Mouse (Mus musculus) CH12.LX (cell line): ENCODE measurements at regions not wholly inside any gene's neighbourhood (a gene's known extent, or its start where the extent isn't known, plus 50 kb on each side); places are given as distances from the start of the nearest gene placed in this dataset.

ENCODE experiments used
- DNase-seq: peaks from one replicate; pipeline ENCODE4 v3.0.0-alpha.2; 2013; ENCODE audit errors: extremely low read depth
- H3K27ac ChIP-seq: 2 replicates; pipeline ENCODE4 v1.5.1; 2012; ENCODE audit warnings: low read depth, mild to moderate bottlenecking, control low read depth, moderate library complexity; ENCODE audit not compliant: insufficient read depth
- H3K27me3 ChIP-seq: replicated peaks from 2 replicates; pipeline ENCODE3; 2012; ENCODE audit warnings: inconsistent platforms
- H3K36me3 ChIP-seq, 2 experiments: replicated peaks in 1 of 2; 2 replicates each; pipeline versions ENCODE3 to v1.6.1; 2012; ENCODE audit warnings: inconsistent platforms in 1 of 2, low read length in 1 of 2, mild to moderate bottlenecking in 1 of 2, mixed read lengths in 1 of 2, moderate library complexity in 1 of 2; ENCODE audit not compliant: control insufficient read depth in 1 of 2, insufficient read depth in 1 of 2
- H3K4me1 ChIP-seq, 2 experiments: 2 replicates each; pipeline ENCODE4 v1.6.1; 2012; ENCODE audit warnings: inconsistent platforms in 1 of 2, moderate library complexity in 1 of 2; ENCODE audit not compliant: insufficient read depth in 2 of 2, control insufficient read depth in 1 of 2
- H3K4me2 ChIP-seq: 2 replicates; pipeline ENCODE4 v1.6.1; 2012; ENCODE audit warnings: low read depth, mild to moderate bottlenecking, control low read depth; ENCODE audit not compliant: poor library complexity, insufficient read depth, severe bottlenecking
- H3K4me3 ChIP-seq, 3 experiments: fragments of 150-350 bp in 1 of 3; sonication (generic) in 1 of 3; replicated peaks in 1 of 3; 2 replicates each; pipeline versions ENCODE3 to v1.5.1; 2011 to 2012; ENCODE audit warnings: low read depth in 2 of 3, low read length in 2 of 3, mild to moderate bottlenecking in 2 of 3, moderate library complexity in 2 of 3, control low read depth in 1 of 3, improper control_type of control experiment in 1 of 3, inconsistent platforms in 1 of 3, mixed read lengths in 1 of 3; ENCODE audit not compliant: poor library complexity in 1 of 3
- H3K79me2 ChIP-seq: replicated peaks from 2 replicates; pipeline ENCODE4 v1.6.1; 2012; ENCODE audit warnings: mild to moderate bottlenecking, moderate library complexity; ENCODE audit not compliant: control insufficient read depth, poor library complexity, insufficient read depth, severe bottlenecking; ENCODE audit errors: extremely low read depth
- H3K9ac ChIP-seq: 2 replicates; pipeline ENCODE4 v1.6.1; 2012; ENCODE audit warnings: low read depth, mild to moderate bottlenecking, control low read depth, moderate library complexity; ENCODE audit not compliant: insufficient read depth
- H3K9me3 ChIP-seq: replicated peaks from 2 replicates; pipeline ENCODE3; 2012; ENCODE audit warnings: low read length, inconsistent platforms, mixed read lengths
- E2F4 ChIP-seq: IDR thresholded peaks from 2 replicates; pipeline ENCODE4 v1.6.1; 2011; ENCODE audit warnings: low read depth, low read length, improper control_type of control experiment; ENCODE audit not compliant: insufficient replicate concordance
- ELF1 ChIP-seq: IDR thresholded peaks from 2 replicates; pipeline ENCODE4 v1.6.1; 2014; ENCODE audit warnings: low read depth, mild to moderate bottlenecking, inconsistent platforms, low read length, improper control_type of control experiment
- GABPA ChIP-seq: IDR thresholded peaks from 2 replicates; pipeline ENCODE4 v1.6.1; 2012; ENCODE audit warnings: low read depth, low read length, improper control_type of control experiment, inconsistent platforms; ENCODE audit not compliant: insufficient replicate concordance
- KAT2A ChIP-seq: IDR thresholded peaks from 2 replicates; pipeline ENCODE4 v1.6.1; 2012; ENCODE audit warnings: low read length, improper control_type of control experiment, inconsistent platforms; ENCODE audit not compliant: insufficient replicate concordance
- MAFK ChIP-seq: IDR thresholded peaks from 2 replicates; pipeline ENCODE4 v1.6.1; 2011; ENCODE audit warnings: low read length, improper control_type of control experiment; ENCODE audit not compliant: insufficient replicate concordance
- MAX ChIP-seq: IDR thresholded peaks from 2 replicates; pipeline ENCODE4 v1.6.1; 2011; ENCODE audit warnings: low read length, improper control_type of control experiment
- MAZ ChIP-seq: IDR thresholded peaks from 2 replicates; pipeline ENCODE4 v1.6.1; 2012; ENCODE audit warnings: low read depth, mild to moderate bottlenecking, inconsistent platforms, low read length, improper control_type of control experiment, moderate library complexity
- MEF2A ChIP-seq: IDR thresholded peaks from 2 replicates; pipeline ENCODE4 v1.6.1; 2014; ENCODE audit warnings: low read depth, mild to moderate bottlenecking, inconsistent platforms, low read length, improper control_type of control experiment, borderline replicate concordance
- MXI1 ChIP-seq: IDR thresholded peaks from 2 replicates; pipeline ENCODE4 v1.6.1; 2011; ENCODE audit warnings: mild to moderate bottlenecking, low read depth, low read length, improper control_type of control experiment
- MYC ChIP-seq: IDR thresholded peaks from 2 replicates; pipeline ENCODE4 v1.6.1; 2011; ENCODE audit warnings: low read depth, mild to moderate bottlenecking, improper control_type of control experiment, low read length
- NELFE ChIP-seq: IDR thresholded peaks from 2 replicates; pipeline ENCODE4 v1.6.1; 2011; ENCODE audit warnings: low read depth, low read length, improper control_type of control experiment
- POLR2A ChIP-seq: IDR thresholded peaks from 2 replicates; pipeline ENCODE4 v1.6.1; 2011; ENCODE audit warnings: low read depth, mild to moderate bottlenecking, improper control_type of control experiment, low read length
- SIN3A ChIP-seq: IDR thresholded peaks from 2 replicates; pipeline ENCODE4 v1.6.1; 2012; ENCODE audit warnings: low read length, improper control_type of control experiment, inconsistent platforms
- TBP ChIP-seq: conservative IDR thresholded peaks from 2 replicates; pipeline ENCODE4 v1.6.1; 2011; ENCODE audit warnings: low read depth, low read length, improper control_type of control experiment
- ZKSCAN1 ChIP-seq: IDR thresholded peaks from 2 replicates; pipeline ENCODE4 v1.6.1; 2012; ENCODE audit warnings: low read depth, inconsistent platforms, low read length, improper control_type of control experiment, borderline replicate concordance
- dilution Hi-C: fragments of 300-500 bp; cut with MboI; formaldehyde crosslinking; loops from 2 replicates; pipeline ENCODE4 v1.14.3; 2020; ENCODE audit warnings: low sequenced_read_pairs; ENCODE audit not compliant: extremely low pct_unique_long_range_greater_than_20kb, extremely low pct_ligation_motif_present
- in situ Hi-C: fragments of 300-500 bp; cut with MboI; formaldehyde crosslinking; loops from 3 replicates; pipeline ENCODE4 v1.14.3; 2019; ENCODE audit warnings: low sequenced_read_pairs, low pct_ligation_motif_present, low pct_unique_long_range_greater_than_20kb, mixed read lengths

DNA sequence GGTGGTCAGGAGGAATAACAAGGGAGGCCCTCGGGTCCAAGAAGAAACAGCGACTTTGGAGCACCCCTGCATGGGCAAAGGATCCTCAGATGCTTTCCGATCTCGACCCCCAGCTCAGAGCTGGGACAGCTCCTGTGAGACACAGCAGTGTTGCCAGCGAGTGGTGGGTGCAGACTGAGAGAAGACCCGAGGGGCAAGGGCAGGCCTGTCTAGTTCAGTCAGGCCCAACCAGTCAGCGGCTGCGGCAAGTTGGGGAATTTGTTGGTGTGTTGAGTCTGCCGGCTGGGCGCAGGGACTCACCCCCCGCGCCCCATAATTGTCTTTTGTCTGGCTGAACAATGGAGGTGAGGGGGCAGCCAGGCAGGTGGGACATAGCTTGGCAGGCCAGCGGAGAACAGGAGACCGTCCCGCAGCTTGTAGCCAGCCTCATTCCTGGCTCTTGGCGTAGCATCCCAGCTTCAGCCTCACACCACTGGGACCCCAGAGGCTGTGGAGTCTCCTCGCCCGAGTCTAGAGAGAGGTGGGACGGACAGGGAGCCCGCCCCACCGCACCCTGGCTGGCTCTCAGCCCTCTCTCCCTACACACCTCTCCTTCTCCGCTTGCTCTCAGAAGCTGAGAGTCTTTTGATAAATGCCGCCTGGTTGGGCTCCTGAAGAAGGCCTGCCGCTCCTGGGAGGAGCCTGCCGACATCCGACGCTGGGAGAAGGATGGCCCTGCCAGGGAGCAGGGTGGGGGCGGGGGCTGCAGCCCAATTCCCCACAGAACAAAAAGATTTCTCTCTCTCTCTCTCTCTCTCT lies 96.5 kb upstream of the Pja1 start:
- Histone ChIP-seq H3K36me3 (no peaks in the 10 kb centered on the region), H3K9ac (no peak overlapping the region), H3K4me3 (no peak overlapping the region), H3K4me2 (no peak overlapping the region), H3K27ac (no peak overlapping the region), H3K4me1 (peaks cover 0 to 4% of the 10 kb centered on the region in 2 experiments; a peak in 2 of 4 replicates), H3K9me3 (no peaks in the 10 kb centered on the region), H3K79me2 (no peaks in the 10 kb centered on the region), H3K27me3 (no peaks in the 10 kb centered on the region)
- no peak for DNase-seq
- TF ChIP-seq MEF2A, result no peak
- TF ChIP-seq SIN3A, result no peak
- TF ChIP-seq GABPA, result no peak
- no peak for TF ChIP-seq ELF1
- no peak for TF ChIP-seq MAFK
- no peak for TF ChIP-seq MAZ
- TF ChIP-seq MYC, result no peak
- no peak for TF ChIP-seq KAT2A
- no peak for TF ChIP-seq MAX
- TF ChIP-seq E2F4, result no peak
- no peak for TF ChIP-seq POLR2A
- no peak for TF ChIP-seq NELFE
- no peak for TF ChIP-seq ZKSCAN1
- in situ Hi-C loops, result no loop called here
- dilution Hi-C loops, result no loop called here

DNA sequence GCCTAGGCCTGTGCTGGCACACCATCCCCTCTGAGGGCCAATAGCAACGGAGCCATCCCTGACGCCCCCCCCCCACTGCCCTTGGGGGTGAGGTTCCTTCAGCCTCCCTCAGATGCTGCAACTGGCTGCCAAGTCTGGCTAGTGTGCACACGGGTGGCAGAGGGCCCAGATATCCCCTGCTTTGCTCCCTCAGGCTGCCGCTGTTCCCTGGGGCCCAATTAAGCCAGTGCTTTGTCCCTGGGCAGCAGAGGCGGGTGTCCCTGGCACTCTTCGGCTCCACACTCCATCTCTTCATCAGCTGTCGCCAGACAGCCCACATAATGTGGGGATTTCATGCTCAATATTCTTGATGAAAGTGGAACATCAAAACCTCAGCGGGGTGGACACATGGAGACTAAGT lies 90.9 kb upstream of the Pja1 start:
- dilution Hi-C loops (no loop called here), in situ Hi-C loops (no loop called here)
- Histone ChIP-seq H3K9ac (no peak overlapping the region), H3K4me1 (peaks cover 4 to 9% of the 10 kb centered on the region in 2 experiments; a peak in 3 of 4 replicates), H3K79me2 (no peaks in the 10 kb centered on the region), H3K27ac (no peak overlapping the region), H3K4me2 (no peak overlapping the region), H3K9me3 (no peaks in the 10 kb centered on the region), H3K36me3 (no peaks in the 10 kb centered on the region), H3K4me3 (no peak overlapping the region), H3K27me3 (no peaks in the 10 kb centered on the region)
- no peak for DNase-seq
- no peak for TF ChIP-seq TBP
- TF ChIP-seq MXI1, result no peak
- no peak for TF ChIP-seq ZKSCAN1
